Mouse (Mus musculus) CH12F3 (cell line): Measurements from ENCODE around the gene Dstyk.

Source experiments
- in situ Hi-C: fragments of 300-500 bp; cut with MboI; formaldehyde crosslinking; loops from 2 replicates; pipeline ENCODE4 v1.14.3; 2020; ENCODE audit warnings: low sequenced_read_pairs

The Dstyk gene

DNA sequence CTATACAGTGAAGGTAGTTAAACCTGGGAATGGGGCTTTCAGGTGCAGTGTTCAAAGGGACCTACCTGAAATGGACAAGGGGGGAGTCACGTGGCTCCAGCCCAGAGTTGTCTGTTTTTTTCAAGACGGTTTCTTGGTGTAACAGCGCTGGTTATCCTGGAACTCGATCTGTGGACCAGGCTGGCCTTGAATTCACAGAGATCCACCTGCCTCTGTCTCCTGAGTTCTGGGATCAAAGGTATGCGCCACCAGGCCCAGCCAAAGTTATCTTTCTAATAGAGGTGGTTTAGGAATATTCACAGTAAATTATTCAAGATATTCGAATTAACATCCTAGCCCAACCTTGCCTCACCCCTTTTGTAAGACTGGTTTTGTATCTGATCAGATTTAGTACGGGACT lies 89.3 kb downstream of the Dstyk start:
- in situ Hi-C loops, result no loop called here

DNA sequence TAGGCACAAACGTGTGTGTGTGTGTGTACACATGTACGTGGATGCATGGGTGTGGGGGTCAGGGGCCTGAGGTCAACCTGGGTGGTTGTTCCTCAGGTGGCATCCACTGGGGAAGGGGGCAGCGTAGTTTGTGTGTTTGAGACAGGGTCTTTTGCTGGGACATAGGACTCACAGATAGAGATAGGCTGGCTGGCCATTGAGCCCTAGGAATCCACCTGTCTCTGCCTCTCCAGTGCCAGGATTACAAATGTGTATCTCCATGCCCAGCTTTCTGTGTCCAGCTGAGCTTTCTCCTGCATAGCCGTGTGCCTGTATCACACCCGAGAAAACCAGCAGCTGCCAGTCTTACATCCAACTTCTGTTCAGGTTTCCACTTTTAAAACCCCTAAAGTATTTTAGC lies 92.4 kb downstream of the Dstyk start:
- in situ Hi-C loops, result no loop called here

DNA sequence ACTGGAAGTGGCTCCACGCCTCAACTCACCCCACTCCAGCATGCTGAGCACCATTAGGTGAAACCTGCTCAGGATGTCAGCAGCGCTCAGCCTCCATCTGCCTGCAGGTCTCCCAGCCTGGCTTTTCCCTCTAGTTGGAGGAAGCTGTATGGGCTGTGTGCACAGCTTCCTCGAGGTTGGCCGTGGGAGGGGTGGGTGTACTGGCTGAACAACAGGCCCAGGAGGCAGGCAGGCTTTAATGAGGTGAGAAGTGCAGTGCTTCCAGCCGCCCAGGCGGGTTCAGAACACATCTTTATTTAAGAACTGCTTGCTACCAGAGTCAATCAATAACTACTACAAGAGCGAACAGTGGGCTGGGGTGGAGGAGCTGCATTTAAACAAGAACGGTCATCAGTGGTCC lies 94.2 kb downstream of the Dstyk start:
- in situ Hi-C loops, result no loop called here

DNA sequence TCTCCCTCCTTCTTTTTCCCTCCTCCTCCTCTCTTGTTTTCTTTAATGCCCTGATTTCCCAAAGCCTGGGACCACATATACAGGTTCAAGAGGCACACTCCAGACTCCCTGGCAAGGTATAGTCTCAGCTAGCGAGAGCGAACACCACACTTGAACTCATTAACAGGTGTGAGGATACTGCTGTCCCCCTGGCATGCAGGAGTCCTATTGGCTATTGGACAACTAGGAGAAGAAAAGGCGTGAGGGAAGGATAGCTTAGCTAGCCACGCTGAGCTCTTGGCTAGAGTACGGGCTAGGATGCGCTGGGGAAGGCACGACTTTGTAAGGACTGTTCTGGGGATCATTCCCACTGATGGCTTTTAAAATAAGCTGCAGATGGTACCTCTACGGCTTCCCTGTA lies 94.8 kb downstream of the Dstyk start:
- in situ Hi-C loops, result no loop called here

DNA sequence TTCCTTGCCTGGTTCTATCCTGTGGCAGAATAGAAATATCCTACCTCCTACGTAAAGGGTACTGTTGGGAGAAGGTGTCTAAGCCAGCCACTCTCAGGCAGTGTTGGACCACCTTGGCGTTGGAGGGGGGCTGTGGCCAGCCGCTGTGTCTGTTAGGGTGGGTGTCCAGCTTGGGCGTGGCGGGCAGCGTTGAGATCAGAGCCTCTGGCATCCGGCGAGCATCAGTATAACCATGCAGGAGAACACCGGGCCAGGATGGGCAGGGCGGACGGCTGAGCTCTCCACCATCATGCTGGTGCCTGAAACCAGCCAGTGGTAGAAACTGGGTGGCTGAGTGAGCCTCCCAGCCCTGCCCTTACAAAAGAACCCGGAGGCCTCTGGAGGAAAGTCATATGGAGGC lies 98.0 kb downstream of the Dstyk start:
- in situ Hi-C loops, result no loop called here
